Mouse (Mus musculus) limb, embryonic 15.5 days (tissue): ENCODE results near the gene Gm609. TPM values are rescaled to one million over a fixed set of nuclear protein-coding genes. Genes with fewer than 3 reads are reported as not detected.
"Not testable (repeated sequence)": the region's sequence is repeated elsewhere in the genome, so short reads cannot be mapped to it uniquely, and the experiment has no call there.

Experiments used
- ATAC-seq: fragments of 200-750 bp; cut with Nextera tagmentation; 2 replicates; pipeline ENCODE4 v1.8.0; 2017; ENCODE audit warnings: low read depth, moderate TSS enrichment; ENCODE audit not compliant: insufficient number of reproducible peaks, low FRiP score, low TSS enrichment
- H3K27ac ChIP-seq: fragments of 300-500 bp; sonication (generic); 2 replicates; pipeline ENCODE4 v1.5.1; 2015; ENCODE audit warnings: moderate library complexity, mild to moderate bottlenecking, inconsistent platforms
- H3K27me3 ChIP-seq: fragments of 300-500 bp; sonication (generic); 2 replicates; pipeline ENCODE4 v1.6.1; 2015; ENCODE audit warnings: inconsistent platforms
- H3K36me3 ChIP-seq: fragments of 300-500 bp; sonication (generic); 2 replicates; pipeline ENCODE4 v1.6.1; 2015; ENCODE audit warnings: inconsistent platforms
- H3K4me1 ChIP-seq: fragments of 300-500 bp; sonication (generic); 2 replicates; pipeline ENCODE4 v1.6.1; 2015; ENCODE audit warnings: inconsistent platforms
- H3K4me2 ChIP-seq: fragments of 300-500 bp; sonication (generic); 2 replicates; pipeline ENCODE4 v1.6.1; 2015; ENCODE audit warnings: mild to moderate bottlenecking, inconsistent platforms
- H3K4me3 ChIP-seq: fragments of 300-500 bp; sonication (generic); 2 replicates; pipeline ENCODE4 v1.5.1; 2015; ENCODE audit warnings: mild to moderate bottlenecking, inconsistent platforms
- H3K9ac ChIP-seq: fragments of 300-500 bp; sonication (generic); 2 replicates; pipeline ENCODE4 v1.6.1; 2015; ENCODE audit warnings: inconsistent platforms
- H3K9me3 ChIP-seq: fragments of 300-500 bp; sonication (generic); 2 replicates; pipeline ENCODE4 v1.6.1; 2016; ENCODE audit warnings: inconsistent platforms
- WGBS: fragments of 180-500 bp; shearing (Covaris S2); methylation state at CpG from one replicate; pipeline ENCODE4 v1.1.7; 2015; 5-methylcytosine and 5-hydroxymethylcytosine counted together
- polyA plus RNA-seq: library from polyadenylated mRNA; unstranded; fragments of >200 nt; fragmentation: Nextera tagmentation; extraction: Ambion mirVana; gene quantifications from 2 replicates; pipeline ENCODE4 v1.2.1, GENCODE M21; 2015

Gene Gm609
- polyA plus RNA-seq, 1 experiment from 2014 or later = not detected

DNA sequence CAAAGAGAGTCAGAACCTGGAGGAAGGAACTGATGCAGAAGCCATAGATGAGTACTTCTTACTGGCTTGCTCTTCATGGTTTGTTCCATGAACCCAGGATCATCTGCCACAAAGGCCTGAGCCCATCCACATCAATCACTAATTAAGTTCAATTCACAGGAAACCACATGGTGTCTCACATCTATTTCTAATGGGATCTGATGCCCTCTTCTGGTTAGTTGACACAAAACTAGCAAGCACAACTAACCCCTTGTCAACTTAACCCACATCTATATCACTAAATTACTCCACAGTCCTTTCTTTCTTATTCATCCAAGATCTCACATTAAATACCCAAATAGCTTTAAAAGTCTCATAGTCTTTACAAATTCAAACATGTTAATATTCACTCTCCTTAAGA is 79.3 kb downstream of the Gm609 start:
- H3K4me3 ChIP-seq = no peak overlapping the region
- no peaks in the 10 kb centered on the region for H3K4me1 ChIP-seq
- no peak overlapping the region for H3K9ac ChIP-seq
- H3K27ac ChIP-seq = no peak overlapping the region
- no peaks in the 10 kb centered on the region for H3K9me3 ChIP-seq
- no peaks in the 10 kb centered on the region for H3K27me3 ChIP-seq
- H3K36me3 ChIP-seq = no peaks in the 10 kb centered on the region
- H3K4me2 ChIP-seq = no peak overlapping the region
- ATAC-seq = no peak

DNA sequence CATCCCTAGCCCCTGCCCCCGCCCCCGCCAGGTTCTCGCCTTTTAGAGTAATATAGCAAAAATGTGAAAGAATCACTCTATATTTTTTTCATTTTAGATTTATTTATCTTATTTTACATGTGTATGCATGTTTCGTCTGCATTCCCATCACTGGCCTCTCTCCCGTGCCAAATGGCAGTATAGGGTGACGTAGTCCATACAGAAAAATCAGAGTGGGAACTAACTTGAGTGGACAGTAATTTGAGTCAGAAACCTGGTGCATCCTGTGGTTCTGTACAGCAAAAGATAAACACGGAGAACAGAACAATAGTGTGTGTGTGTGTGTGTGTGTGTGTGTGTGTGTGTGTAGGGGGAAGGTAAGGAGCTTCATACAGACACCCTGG is 83.7 kb downstream of the Gm609 start:
- 35% methylated on average over 7 of the region's 7 CpGs for WGBS
- H3K36me3 ChIP-seq = not testable (repeated sequence)

DNA sequence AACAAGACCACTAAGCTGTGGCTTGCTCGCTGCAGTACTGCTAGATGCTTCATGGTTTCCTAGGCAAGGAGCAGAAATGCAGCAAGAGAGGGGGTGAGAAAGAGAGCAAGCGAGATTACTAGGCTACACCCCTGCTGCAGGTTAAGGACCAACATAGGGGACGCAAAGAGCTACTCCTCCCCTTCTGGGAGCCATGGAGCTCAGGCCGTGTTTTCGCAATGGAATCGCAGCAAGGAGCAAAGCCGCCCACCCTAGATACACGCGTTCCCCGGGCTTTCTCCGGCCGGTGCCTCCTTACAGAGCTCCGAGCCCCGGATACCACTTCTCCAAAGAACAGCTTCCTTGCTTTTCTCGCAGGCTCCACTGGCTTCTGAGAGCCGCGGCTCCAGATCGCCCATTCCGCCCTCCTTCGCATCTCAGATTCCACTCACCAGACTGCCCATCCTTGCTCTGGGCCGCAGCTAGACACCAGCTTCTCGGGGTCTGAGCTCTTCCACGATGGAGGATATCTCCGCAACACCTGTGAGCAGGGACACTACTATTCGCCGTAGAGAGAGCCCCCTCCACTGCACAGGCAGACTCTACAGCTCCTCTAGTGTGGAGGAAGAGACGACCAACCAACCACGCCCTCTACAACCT is 84.2 kb downstream of the Gm609 start, which contains the start of gene Cd200:
Cd200 (minus strand) TSS at position 629 of the 639 bp plus-strand sequence.
- ATAC-seq = peak; percentile 76
- Histone ChIP-seq H3K4me3 (peak within 1 kb of the TSS; percentile 59), H3K4me1 (no peaks in the 10 kb centered on the region; the same call in 1 of the 2 replicates), H3K4me2 (peak within 1 kb of the TSS; percentile 74), H3K27ac (peak within 1 kb of the TSS; percentile 65), H3K36me3 (no peaks in the 10 kb centered on the region), H3K27me3 (no peaks in the 10 kb centered on the region), H3K9me3 (no peaks in the 10 kb centered on the region), H3K9ac (peak within 1 kb of the TSS; percentile 54)
- WGBS = under 1% methylated on average over 28 of the region's 28 CpGs

More for the DNA sequence above, 83.7 kb downstream of the Gm609 start:
- H3K27ac ChIP-seq, H3K9ac ChIP-seq, H3K4me1 ChIP-seq, ATAC-seq, H3K27me3 ChIP-seq, H3K9me3 ChIP-seq: not testable (repeated sequence)
- H3K4me2 ChIP-seq = peak overlapping the region; percentile 74
- H3K4me3 ChIP-seq = peak overlapping the region; percentile 59

DNA sequence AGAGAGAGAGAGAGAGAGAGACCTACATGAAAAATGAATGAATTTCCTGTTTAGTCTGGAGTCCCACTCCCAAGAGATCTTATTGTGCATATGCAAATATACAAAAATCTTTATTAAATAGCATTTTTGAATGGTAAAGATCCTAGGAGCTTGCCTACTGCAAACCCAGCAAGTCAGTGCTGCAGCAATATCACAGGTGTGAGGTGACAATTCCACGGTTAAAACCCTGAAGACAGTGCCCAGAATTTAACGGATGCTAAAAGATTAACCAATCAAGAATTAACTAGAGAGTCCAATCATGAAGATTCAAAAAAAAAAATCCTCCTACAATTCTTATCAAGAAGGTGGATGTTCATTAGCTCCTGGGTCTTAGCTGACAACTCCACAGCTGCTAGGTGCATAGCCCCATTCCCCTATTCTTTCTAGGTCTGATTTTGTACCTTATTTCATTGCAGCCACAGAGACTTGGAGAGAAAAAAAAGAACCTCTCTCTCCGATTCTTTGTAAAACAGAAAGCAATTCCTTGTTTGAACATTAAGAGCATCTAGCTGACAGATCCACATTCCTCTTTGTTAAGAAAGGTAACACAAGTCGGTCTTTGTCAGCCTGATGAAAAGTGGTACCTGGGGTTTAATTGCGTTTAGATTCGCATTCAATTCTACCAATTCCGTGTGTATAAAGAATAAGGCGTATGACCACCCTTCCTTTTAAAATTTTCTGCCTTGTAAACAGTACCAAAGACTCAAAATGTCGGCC is 84.9 kb downstream of the Gm609 start:
- H3K36me3 ChIP-seq = no peaks in the 10 kb centered on the region
- peak overlapping the region; percentile 65; the same call in 1 of the 2 replicates for H3K27ac ChIP-seq

DNA sequence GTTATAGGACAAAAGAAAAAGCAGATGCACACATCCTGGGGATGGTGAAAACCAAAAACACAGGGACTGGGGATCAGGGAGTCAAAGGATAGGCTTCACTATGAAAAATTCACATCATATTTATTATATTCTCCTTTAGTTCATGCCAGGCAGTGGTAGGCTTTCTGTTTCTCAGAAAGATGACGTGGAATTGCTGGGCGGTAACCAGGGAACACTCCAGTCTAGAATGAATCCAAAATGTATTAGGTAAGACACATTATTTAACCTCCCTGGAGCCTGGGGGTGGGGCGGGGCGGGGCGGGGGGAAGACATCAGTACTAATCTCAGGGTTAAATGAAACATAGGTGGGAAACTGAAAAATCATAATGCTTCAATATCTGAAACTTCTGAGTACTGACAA is 85.7 kb downstream of the Gm609 start:
- no peak for ATAC-seq
- H3K4me3 ChIP-seq = no peak overlapping the region
- 88% methylated on average over 5 of the region's 5 CpGs for WGBS
- no peak overlapping the region for H3K4me2 ChIP-seq
- H3K9ac ChIP-seq = no peak overlapping the region
- no peaks in the 10 kb centered on the region for H3K9me3 ChIP-seq
- no peak overlapping the region for H3K27ac ChIP-seq
- H3K4me1 ChIP-seq = no peaks in the 10 kb centered on the region; the same call in 1 of the 2 replicates
- no peaks in the 10 kb centered on the region for H3K36me3 ChIP-seq
- H3K27me3 ChIP-seq = no peaks in the 10 kb centered on the region

More for the DNA sequence above, 84.9 kb downstream of the Gm609 start:
- Histone ChIP-seq H3K4me3 (peak overlapping the region; percentile 59), H3K4me1 (no peaks in the 10 kb centered on the region; the same call in 1 of the 2 replicates), H3K9me3 (no peaks in the 10 kb centered on the region), H3K9ac (peak overlapping the region; percentile 54), H3K4me2 (peak overlapping the region; percentile 74), H3K27me3 (no peaks in the 10 kb centered on the region)
- WGBS = 27% methylated on average over 9 of the region's 9 CpGs
- no peak for ATAC-seq

DNA sequence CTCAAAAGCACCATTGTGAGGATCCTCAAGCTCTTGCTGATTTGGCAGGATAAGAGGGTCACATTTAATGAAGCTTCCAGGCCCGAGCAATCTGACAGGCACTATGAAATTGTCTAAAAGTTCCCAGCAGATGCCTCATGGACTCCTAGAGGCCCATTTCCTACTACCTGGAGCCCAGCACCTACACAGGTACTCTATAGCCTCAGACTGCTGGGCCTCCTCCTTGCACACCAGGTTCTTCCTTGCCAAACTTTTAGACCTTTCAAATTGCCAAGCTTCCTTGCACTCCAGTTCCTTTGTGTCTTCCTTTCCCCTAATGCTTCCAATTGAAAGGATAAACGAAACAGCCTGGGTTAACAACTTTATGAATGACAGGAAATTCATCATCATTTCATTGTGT is 89.8 kb downstream of the Gm609 start:
- H3K9me3 ChIP-seq = no peaks in the 10 kb centered on the region
- no peak overlapping the region for H3K9ac ChIP-seq
- WGBS = 70% methylated on average over 2 of the region's 2 CpGs
- H3K4me2 ChIP-seq = no peak overlapping the region
- no peak overlapping the region for H3K27ac ChIP-seq
- H3K36me3 ChIP-seq = no peaks in the 10 kb centered on the region
- H3K4me1 ChIP-seq = no peaks in the 10 kb centered on the region
- no peaks in the 10 kb centered on the region for H3K27me3 ChIP-seq
- ATAC-seq = no peak
- no peak overlapping the region for H3K4me3 ChIP-seq

DNA sequence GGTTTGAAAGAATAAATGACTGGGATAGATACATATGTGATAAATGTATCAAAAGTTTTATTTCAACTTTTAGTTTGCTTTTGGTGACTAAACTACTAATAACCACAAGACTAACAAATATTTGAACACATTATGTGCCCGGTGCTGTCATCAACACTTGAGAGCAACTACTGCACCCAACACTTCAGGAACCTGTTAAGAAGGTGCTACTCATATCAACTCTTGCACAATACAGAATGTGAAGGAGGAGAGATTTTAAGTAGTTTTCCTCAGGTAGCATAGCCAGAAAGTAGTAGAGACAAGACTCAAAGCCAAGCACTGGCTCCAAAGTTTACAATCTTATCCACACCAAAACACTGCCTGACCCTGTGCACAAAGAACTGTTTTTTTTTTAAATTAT is 90.7 kb downstream of the Gm609 start:
- H3K4me2 ChIP-seq = no peak overlapping the region
- H3K4me3 ChIP-seq = no peak overlapping the region
- 95% methylated on average over 1 of the region's 1 CpGs for WGBS
- no peaks in the 10 kb centered on the region for H3K9me3 ChIP-seq
- H3K27ac ChIP-seq = no peak overlapping the region
- H3K4me1 ChIP-seq = no peaks in the 10 kb centered on the region
- H3K36me3 ChIP-seq = no peaks in the 10 kb centered on the region
- H3K9ac ChIP-seq = no peak overlapping the region
- no peaks in the 10 kb centered on the region for H3K27me3 ChIP-seq
- ATAC-seq = no peak

DNA sequence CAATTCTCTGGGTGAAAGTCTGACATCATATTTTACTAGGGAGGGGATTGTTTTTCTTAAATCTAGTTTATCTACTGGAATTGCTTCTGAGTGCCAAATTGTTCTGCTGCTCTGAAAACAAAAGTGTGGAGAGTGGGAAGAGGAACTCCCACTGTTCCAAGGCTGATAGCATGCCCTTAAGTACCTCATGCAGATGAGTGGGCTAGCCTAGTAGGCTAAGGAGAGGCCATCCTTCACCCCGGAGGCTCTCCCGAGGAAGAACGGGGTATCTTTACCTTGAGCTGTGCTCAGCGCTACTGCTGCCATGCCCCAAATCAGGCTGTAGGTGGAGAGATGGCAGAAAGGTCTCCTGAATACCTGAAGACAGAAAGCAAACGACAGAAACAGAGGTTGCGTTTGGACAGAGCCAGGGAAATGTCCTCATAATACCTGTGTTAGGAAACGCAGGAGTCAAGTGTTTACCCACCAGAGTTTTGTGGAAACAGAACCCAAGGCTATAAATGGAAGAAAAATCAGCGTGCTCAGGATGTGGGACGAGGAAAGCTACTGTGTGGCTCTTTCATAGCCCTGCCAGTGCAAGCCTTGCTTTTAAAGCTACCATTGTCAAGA is 92.7 kb downstream of the Gm609 start:
- Histone ChIP-seq H3K4me3 (no peak overlapping the region), H3K9me3 (no peaks in the 10 kb centered on the region), H3K27ac (no peak overlapping the region), H3K27me3 (no peaks in the 10 kb centered on the region), H3K9ac (no peak overlapping the region), H3K4me1 (no peaks in the 10 kb centered on the region), H3K36me3 (no peaks in the 10 kb centered on the region), H3K4me2 (no peak overlapping the region)
- ATAC-seq = no peak
- 57% methylated on average over 9 of the region's 9 CpGs for WGBS

DNA sequence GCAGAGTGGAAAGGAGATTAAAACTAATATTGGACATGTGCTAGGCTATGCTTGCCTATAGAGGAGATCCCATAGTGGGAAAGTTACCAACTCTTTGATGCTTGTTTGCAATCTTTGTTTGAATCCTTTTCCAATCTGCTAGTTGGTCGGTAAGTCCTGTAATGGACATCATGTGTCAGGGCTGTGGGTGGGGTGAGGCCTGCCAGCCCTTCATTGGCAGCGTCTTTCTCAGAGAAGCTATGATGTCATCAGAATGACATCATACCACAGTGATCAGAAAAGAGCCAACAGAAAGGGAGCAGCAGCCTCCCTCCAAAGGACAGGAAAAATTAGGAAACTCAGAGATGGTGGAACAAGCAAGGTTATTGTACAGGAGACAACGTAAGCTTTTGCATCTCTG is 93.4 kb downstream of the Gm609 start:
- Histone ChIP-seq H3K27me3 (no peaks in the 10 kb centered on the region), H3K9ac (no peak overlapping the region), H3K4me3 (no peak overlapping the region), H3K4me2 (no peak overlapping the region), H3K4me1 (no peaks in the 10 kb centered on the region), H3K27ac (no peak overlapping the region), H3K36me3 (0 out of 2 replicates have a peak, but pooled peaks cover 3% of the 10 kb centered on the region), H3K9me3 (no peaks in the 10 kb centered on the region)
- 73% methylated on average over 3 of the region's 3 CpGs for WGBS
- no peak for ATAC-seq

DNA sequence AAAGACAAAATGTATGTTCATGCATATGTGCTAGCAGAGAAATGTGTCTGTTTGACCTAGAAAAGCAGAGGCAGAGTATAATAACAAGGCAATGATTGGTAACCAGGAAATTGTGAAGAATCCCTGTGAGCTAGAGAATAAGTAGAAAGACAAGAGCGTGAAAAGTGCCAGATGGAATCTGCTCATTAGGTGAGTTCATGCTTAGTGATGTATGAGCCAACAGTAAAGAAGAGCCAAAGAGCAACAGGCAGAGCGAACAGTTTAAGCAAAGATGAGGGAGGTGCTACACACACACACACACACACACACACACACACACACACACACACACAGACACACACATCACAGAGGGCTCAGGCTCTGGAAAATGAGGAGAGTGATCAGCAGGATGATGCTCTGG is 95.3 kb downstream of the Gm609 start:
- no peak for ATAC-seq
- WGBS = 75% methylated on average over 2 of the region's 2 CpGs
- H3K4me2 ChIP-seq = no peak overlapping the region
- no peak overlapping the region for H3K9ac ChIP-seq
- H3K4me1 ChIP-seq = no peaks in the 10 kb centered on the region
- H3K9me3 ChIP-seq = no peaks in the 10 kb centered on the region
- H3K27me3 ChIP-seq = no peaks in the 10 kb centered on the region
- H3K36me3 ChIP-seq = 0 out of 2 replicates have a peak, but pooled peaks cover 4% of the 10 kb centered on the region
- H3K27ac ChIP-seq = no peak overlapping the region
- H3K4me3 ChIP-seq = no peak overlapping the region

DNA sequence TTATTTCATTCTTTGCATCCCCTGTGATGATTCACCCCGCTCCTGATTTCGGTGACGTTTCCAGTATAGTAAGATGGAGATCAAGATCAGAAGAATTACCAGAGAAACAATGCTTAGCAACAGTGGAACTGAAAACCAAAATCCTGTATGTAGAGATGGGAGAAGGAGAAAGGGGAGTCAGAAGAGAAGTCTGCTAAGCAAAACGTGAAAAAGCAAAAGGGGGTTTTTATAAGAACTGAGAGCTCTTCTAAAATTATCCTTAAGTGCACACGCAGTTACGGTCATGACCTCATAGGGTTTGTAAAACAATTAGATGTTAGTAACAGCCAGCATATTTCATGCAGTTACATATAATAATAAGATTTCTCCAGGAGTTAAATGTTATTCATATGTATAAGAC is 100.5 kb downstream of the Gm609 start:
- no peaks in the 10 kb centered on the region for H3K9me3 ChIP-seq
- 87% methylated on average over 6 of the region's 6 CpGs for WGBS
- H3K4me1 ChIP-seq = no peaks in the 10 kb centered on the region
- ATAC-seq = no peak
- H3K4me3 ChIP-seq = no peak overlapping the region
- no peaks in the 10 kb centered on the region for H3K27me3 ChIP-seq
- H3K27ac ChIP-seq = no peak overlapping the region
- no peak overlapping the region for H3K9ac ChIP-seq
- no peak overlapping the region for H3K4me2 ChIP-seq
- H3K36me3 ChIP-seq = 0 out of 2 replicates have a peak, but pooled peaks cover 4% of the 10 kb centered on the region

DNA sequence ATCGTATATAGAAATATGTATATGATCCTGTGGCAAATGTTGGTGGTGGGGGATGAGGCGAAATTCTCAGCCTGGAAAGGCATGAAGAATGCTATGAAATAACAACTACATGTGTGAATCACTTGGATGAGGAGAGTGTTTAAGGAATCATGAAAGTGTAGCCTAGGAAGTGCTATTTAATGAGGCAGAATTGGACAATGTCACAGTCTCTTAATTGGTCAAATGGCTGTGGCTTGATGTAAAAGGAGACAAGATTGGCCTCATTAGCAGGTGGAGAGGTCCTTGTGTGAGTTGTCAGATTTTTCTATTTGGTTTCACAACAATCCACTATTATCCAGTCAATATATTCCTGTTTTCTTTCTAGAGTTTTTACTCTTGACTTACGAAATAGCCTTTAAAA is 101.1 kb downstream of the Gm609 start:
- H3K36me3 ChIP-seq = 0 out of 2 replicates have a peak, but pooled peaks cover 4% of the 10 kb centered on the region
- 92% methylated on average over 3 of the region's 3 CpGs for WGBS
- H3K4me3 ChIP-seq = no peak overlapping the region
- no peak for ATAC-seq
- H3K9me3 ChIP-seq = no peaks in the 10 kb centered on the region
- no peak overlapping the region for H3K27ac ChIP-seq
- H3K27me3 ChIP-seq = no peaks in the 10 kb centered on the region
- no peak overlapping the region for H3K9ac ChIP-seq
- no peaks in the 10 kb centered on the region for H3K4me1 ChIP-seq
- H3K4me2 ChIP-seq = no peak overlapping the region
